Mouse (Mus musculus) olfactory bulb, adult 2 months (tissue): ENCODE measurements around the gene Olfr446. TPM values are rescaled to one million over a fixed set of nuclear protein-coding genes. Genes with fewer than 3 reads are reported as not detected.

ENCODE experiments used
- H3K27ac ChIP-seq: fragments of 200-500 bp; 2 replicates; pipeline ENCODE4 v1.5.1; 2012; ENCODE audit warnings: low read depth, low read length; ENCODE audit not compliant: insufficient read depth
- H3K4me1 ChIP-seq: fragments of 200-500 bp; 2 replicates; pipeline ENCODE4 v1.6.1; 2012; ENCODE audit warnings: low read length; ENCODE audit not compliant: control insufficient read depth, insufficient read depth
- H3K4me3 ChIP-seq: fragments of 200-500 bp; 2 replicates; pipeline ENCODE4 v1.5.1; 2012; ENCODE audit warnings: mild to moderate bottlenecking, low read depth, low read length, moderate library complexity; ENCODE audit not compliant: insufficient read depth
- CTCF ChIP-seq: fragments of 200-500 bp; IDR thresholded peaks from 2 replicates; pipeline ENCODE4 v1.5.1; 2012; ENCODE audit warnings: low read depth, mild to moderate bottlenecking, low read length, moderate library complexity; ENCODE audit not compliant: insufficient read depth
- POLR2A ChIP-seq: fragments of 200-500 bp; IDR thresholded peaks from 2 replicates; pipeline ENCODE4 v1.6.1; 2012; ENCODE audit warnings: mild to moderate bottlenecking, low read depth, low read length, moderate library complexity; ENCODE audit not compliant: insufficient read depth
- whole genome bisulfite sequencing: fragments of 180-500 bp; shearing (Covaris S2); methylation state at CpG from one replicate; pipeline ENCODE4 v1.1.7; 2018; 5-methylcytosine and 5-hydroxymethylcytosine counted together
- polyA plus RNA-seq: library from polyadenylated mRNA; stranded (reverse); fragments of >200 nt; gene quantifications from 2 replicates; pipeline ENCODE4 v1.2.4, GENCODE M21; 2012; ENCODE audit warnings: low replicate concordance; ENCODE audit not compliant: missing spikeins, insufficient read depth, insufficient read length

The Olfr446 gene
- polyA plus RNA-seq, result not detected in 2 replicates

DNA sequence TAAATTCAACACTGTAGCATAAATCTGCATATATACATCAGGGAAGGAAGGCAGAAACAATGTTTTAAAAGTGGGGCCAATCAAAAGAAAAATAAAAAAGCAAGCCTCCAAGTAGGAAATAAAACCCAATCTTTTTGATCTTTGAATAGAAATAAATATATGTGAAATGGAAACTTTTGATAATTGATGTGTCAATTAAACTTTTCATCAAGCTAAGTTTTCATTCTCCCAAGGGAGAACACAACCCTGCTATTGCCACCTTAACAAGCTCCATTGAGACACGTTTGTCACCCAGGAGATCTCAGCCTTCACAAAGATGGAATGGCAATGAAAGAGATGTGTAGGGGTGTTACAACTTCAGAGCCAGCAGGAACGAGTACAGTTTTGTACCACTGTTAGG lies at the start of gene Olfr446:
TSS of gene Olfr446 (plus strand) at position 301 of the 400 bp plus-strand sequence.
- H3K4me3 ChIP-seq, result no peak within 1 kb of the TSS
- H3K27ac ChIP-seq, result no peak within 1 kb of the TSS
- no peaks in the 10 kb centered on the region for H3K4me1 ChIP-seq
- no peak for TF ChIP-seq CTCF
- TF ChIP-seq POLR2A, result no peak
- WGBS, result 54% methylated on average over 2 of the region's 2 CpGs

DNA sequence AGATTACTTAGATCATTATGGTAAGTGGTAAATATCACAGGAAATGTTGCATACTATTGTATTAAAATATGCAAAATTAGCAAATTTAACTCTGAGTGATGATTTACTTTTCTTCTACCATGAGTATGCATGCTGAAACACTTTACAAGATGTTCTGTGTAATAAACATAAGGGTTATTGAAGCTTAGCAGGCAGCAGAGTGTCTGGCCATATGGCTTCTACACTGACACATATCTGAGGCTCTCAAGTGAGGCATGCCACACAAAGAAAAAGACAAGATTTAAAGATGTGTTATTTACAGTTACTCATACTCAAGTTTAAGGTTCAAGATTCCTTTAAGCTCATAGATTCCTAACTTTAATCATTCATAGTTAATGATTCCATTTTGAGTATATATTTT lies 44.9 kb upstream of the Olfr446 start:
- Histone ChIP-seq H3K4me1 (no peaks in the 10 kb centered on the region), H3K4me3 (no peak overlapping the region), H3K27ac (no peak overlapping the region)
- TF ChIP-seq CTCF, result no peak
- TF ChIP-seq POLR2A, result no peak

DNA sequence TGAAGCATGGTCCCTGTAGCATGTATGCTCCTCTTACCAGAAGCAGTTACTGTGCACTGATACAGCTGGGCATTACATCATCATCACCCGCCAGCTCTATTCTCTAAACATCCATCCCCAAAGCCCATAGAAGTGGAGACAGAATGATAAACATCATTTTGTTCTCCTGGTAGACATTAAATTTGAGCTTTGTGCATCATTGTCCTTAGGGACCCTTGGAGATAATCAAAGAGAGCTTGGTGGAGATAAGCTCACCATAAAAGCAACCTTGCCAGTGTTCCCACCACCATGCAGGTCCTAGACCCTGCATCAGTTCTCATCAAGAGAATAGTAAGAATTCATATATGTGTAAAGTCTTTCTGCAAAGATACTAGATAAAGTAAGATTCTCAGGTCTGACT lies 31.0 kb upstream of the Olfr446 start, which contains the start of gene Olfr448:
TSS of gene Olfr448 (plus strand) at position 301 of the 400 bp plus-strand sequence.
- WGBS, result 95% methylated on average over 1 of the region's 1 CpGs
- Histone ChIP-seq H3K4me3 (no peak within 1 kb of the TSS), H3K27ac (no peak within 1 kb of the TSS), H3K4me1 (no peaks in the 10 kb centered on the region)
- TF ChIP-seq CTCF, result no peak
- no peak for TF ChIP-seq POLR2A

DNA sequence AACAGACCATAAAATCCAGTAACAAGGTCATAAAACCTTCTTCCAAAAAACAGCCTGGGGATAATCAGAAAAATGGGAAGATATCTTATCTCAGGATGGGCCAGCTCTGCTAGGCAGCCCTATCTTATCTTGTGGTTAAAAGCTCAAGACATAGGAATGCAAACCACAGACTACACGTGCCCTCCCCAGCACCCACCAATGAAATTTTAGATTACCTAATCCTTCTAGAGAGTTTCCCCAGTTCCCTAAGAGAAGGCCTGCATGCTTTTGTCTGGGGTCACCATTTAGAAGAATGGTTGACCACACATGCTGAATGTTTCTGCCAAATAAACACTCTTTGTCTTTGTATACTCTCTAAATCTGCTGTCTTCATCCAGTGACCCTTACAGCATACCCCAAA lies 20.8 kb upstream of the Olfr446 start:
- TF ChIP-seq CTCF (no peak), POLR2A (no peak)

DNA sequence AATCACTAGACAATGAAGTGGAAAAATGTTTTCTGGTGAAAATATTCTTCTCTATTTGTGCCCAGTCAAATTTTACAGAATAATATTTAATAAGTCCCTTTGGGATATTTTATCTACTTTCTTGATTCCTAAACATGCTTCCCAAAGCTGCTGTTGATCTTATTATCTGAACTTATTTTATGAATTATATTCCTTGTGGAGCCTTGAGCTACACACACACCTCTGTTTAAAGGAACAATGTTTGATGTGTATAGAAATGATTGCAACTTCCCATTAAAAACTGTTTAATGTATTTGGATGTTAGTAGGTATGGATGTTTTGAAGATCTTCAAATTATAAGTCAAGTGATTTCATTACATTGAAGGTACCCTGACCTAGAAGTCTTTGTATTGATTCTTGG lies 12.6 kb upstream of the Olfr446 start, which contains the start of gene Olfr447:
TSS of gene Olfr447 (plus strand) at position 301 of the 400 bp plus-strand sequence.
- Histone ChIP-seq H3K27ac (no peak within 1 kb of the TSS), H3K4me3 (no peak within 1 kb of the TSS), H3K4me1 (no peaks in the 10 kb centered on the region)
- TF ChIP-seq CTCF, result no peak
- TF ChIP-seq POLR2A, result no peak

More for the DNA sequence above, 20.8 kb upstream of the Olfr446 start:
- 29% methylated on average over 1 of the region's 1 CpGs for WGBS
- Histone ChIP-seq H3K27ac (no peak overlapping the region), H3K4me1 (no peaks in the 10 kb centered on the region), H3K4me3 (no peak overlapping the region)

DNA sequence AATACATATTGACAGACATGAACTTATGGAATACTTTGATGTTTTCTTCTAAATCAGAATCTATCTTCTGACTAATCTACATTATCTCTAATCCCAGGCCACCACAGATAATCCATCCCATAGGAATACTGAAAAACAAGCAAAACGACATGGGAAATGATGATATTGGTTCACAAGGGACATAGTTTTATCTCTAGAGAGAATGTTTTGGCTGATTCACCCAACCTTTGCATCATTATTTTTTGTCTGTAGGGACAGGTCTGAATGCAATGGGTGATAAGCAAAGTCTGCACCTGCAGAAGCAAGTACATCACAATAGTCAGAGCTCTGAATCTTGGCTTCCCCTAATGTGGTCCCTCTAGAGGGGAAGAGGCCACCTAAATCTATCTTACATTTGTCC lies 27.6 kb downstream of the Olfr446 start, which contains the start of gene Olfr444:
TSS of gene Olfr444 (plus strand) at position 301 of the 400 bp plus-strand sequence.
- no peak for TF ChIP-seq POLR2A
- TF ChIP-seq CTCF, result no peak
- 90% methylated on average over 1 of the region's 1 CpGs for WGBS
- H3K27ac ChIP-seq, result no peak within 1 kb of the TSS
- H3K4me1 ChIP-seq, result no peaks in the 10 kb centered on the region
- H3K4me3 ChIP-seq, result no peak within 1 kb of the TSS

DNA sequence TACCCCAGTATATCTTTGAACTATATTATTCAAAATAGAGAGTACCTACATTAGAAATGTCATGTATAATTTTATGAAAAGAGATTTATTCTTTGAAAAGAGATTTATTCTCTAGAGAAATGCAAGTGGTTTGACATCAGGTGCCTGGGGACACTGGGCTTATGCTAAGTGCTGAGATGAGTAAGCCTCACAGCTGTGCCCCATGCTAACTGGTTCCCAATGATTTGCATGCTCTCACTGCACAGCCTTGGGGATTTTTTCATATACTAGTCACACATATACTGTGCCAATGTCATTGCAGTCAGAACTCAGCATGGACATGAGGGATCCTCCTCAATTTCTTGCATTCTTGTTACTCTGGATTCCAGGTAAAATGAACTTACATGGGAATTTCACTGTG lies 59.2 kb downstream of the Olfr446 start:
- no peaks in the 10 kb centered on the region for H3K4me1 ChIP-seq
- no peak for TF ChIP-seq CTCF
- no peak overlapping the region for H3K4me3 ChIP-seq
- no peak overlapping the region for H3K27ac ChIP-seq

Other genes with a start within 250 kb of the Olfr446 start
- 57.7 and 87.1 TPM in 2 replicates for gene Tcaf1, start 211.3 kb upstream of the Olfr446 start, polyA plus RNA-seq
- not detected in 2 replicates for gene Olfr453, start 182.0 kb upstream of the Olfr446 start, polyA plus RNA-seq
- gene Olfr38, start 165.0 kb upstream of the Olfr446 start, polyA plus RNA-seq, result not detected in 2 replicates
- not detected in 2 replicates for gene Olfr452, start 136.3 kb upstream of the Olfr446 start, polyA plus RNA-seq
- gene Olfr450, start 109.4 kb upstream of the Olfr446 start, polyA plus RNA-seq, result not detected in 2 replicates
- not detected in 2 replicates for gene Olfr449, start 87.0 kb upstream of the Olfr446 start, polyA plus RNA-seq
- gene Olfr448, start 30.9 kb upstream of the Olfr446 start, polyA plus RNA-seq, result not detected in 2 replicates
- not detected in 2 replicates for gene Olfr447, start 12.5 kb upstream of the Olfr446 start, polyA plus RNA-seq
- not detected in 2 replicates for gene Olfr444, start 27.7 kb downstream of the Olfr446 start, polyA plus RNA-seq
- not detected in 2 replicates for gene Olfr441, start 185.0 kb downstream of the Olfr446 start, polyA plus RNA-seq
- gene Olfr237-ps1, start 225.2 kb downstream of the Olfr446 start, polyA plus RNA-seq, result not detected in 2 replicates
- gene Olfr437, start 241.9 kb downstream of the Olfr446 start, polyA plus RNA-seq, result not detected in 2 replicates